Mouse (Mus musculus) c-Kit-positive CD71-negative TER-119-negative erythroid progenitor cells, embryonic 14.5 days (primary cell): ENCODE measurements around the gene Foxo6.

Experiments
- DNase-seq: peaks from one replicate; pipeline ENCODE4 v3.0.0-alpha.2; 2013; ENCODE audit warnings: low read depth

Foxo6 gene

DNA sequence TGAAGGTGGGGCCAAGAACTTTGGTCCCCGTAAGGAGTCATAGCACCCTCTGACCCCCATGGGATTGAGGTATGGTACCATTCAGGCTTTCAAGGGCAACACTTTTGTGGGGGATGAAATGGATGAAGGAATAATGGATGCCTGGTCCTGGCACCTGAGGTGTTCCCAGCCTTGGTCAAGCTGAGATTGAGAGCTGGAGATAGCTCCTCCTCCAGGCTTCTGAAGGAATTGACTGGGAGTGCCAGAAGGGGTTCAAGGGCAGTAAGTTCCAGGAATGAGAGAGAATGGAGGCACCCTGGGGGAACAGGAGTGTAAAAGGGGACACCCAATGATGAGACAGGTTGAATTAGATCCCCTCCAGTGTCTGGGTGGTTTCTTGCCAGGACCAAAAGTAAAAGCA is 3.0 kb downstream of the Foxo6 start:
- DNase-seq: no peak

- no peak for DNase-seq
Observed at GRCm38 (mm10) chr4:120283141-120283540, 4.0 kb downstream of the Foxo6 start.

GRCm38 (mm10) chr4:120282568-120283091 is 4.5 kb downstream of the Foxo6 start:
- DNase-seq: no peak

GRCm38 (mm10) chr4:120281011-120281410 is 6.1 kb downstream of the Foxo6 start:
- DNase-seq: no peak

DNA sequence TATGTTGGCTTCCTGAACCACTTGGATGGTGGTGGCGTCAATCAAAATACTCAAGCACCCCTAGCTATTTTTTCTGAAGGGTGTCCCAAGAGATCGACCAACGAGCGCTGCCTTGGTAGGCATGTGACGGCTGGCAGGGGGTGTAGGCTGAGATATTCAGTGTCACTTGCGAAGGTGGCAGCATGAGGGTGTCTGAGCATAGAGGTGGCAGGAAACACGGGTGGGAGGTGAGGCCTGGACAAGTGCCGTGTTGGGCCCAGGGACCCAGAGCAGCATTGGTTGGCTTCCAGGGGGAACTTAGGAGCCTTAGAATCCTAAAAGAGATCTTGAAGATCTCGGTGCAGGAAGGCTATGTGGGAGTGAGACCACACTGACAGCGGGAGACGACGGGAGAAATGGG is 6.7 kb downstream of the Foxo6 start:
- no peak for DNase-seq

DNA sequence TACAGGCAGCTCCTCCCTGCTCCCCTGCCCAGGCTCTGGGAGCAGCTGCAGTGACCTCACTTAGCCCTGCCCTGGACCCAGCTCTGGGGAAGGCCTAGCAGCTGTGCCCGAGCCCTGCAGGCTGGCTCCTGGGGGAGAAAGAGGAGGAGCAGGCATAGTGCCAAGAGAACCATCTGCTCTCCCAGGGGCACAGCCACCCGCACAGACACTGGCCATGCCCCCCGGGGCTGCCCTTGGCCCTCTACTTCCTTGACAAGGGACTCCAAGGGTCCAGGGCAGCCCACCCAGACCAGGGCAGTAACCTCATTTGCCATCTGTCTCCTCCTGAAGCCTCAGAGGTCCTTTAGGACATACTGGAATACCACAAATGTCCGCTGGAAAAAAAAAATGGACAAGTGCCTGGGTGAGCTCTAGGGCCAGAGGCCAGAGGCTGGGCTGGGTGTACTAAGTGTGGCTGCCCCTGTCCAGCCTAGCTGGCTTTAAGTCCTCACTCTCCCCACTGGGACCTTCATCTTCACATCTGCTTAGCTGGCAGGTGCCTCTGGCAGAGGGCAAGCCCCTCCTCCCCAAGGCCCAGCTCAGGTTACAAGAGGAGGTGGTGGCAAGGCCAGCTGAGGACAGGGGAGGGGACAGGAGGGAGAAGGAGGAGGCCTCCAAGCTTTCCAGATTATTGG is 9.8 kb downstream of the Foxo6 start:
- no peak for DNase-seq

GRCm38 (mm10) chr4:120275487-120275886 is 11.7 kb downstream of the Foxo6 start:
- no peak for DNase-seq

- no peak for DNase-seq
Observed at GRCm38 (mm10) chr4:120273594-120273993, 13.6 kb downstream of the Foxo6 start.

GRCm38 (mm10) chr4:120271886-120272580 is 15.1 kb downstream of the Foxo6 start:
- no peak for DNase-seq

DNA sequence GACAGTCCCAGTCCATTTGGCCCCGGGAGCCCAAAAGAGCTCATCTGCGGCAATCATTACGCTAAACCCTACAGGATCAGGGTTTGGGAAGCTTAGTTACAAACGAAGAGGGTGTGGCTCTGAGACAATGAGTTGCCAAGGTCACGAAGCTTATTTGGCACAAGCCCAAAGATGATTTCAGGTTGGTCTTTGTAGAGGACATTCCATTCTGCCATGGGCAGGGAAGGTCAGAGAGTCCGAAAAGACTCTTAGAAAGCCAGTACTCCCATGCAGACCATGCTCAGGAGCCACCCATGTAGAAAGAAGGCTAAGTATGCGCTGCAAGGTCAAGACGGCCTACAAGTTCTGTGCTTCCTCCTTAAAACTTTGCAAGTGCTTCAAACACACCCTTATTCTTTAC is 15.9 kb downstream of the Foxo6 start:
- no peak for DNase-seq

DNA sequence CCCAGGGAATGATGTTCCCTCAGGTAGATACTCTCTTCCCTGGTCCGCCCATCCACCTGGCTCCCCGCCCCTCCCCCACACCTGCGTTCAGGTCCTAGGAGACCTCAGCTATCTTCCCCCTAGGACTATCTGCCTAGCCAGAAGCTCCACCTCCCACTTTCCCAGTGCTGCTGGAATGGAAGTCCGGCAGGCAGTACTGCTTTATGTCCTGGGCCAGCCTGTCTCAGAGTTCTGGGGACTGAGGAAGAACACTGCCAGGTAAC is 16.3 kb downstream of the Foxo6 start:
- no peak for DNase-seq

DNA sequence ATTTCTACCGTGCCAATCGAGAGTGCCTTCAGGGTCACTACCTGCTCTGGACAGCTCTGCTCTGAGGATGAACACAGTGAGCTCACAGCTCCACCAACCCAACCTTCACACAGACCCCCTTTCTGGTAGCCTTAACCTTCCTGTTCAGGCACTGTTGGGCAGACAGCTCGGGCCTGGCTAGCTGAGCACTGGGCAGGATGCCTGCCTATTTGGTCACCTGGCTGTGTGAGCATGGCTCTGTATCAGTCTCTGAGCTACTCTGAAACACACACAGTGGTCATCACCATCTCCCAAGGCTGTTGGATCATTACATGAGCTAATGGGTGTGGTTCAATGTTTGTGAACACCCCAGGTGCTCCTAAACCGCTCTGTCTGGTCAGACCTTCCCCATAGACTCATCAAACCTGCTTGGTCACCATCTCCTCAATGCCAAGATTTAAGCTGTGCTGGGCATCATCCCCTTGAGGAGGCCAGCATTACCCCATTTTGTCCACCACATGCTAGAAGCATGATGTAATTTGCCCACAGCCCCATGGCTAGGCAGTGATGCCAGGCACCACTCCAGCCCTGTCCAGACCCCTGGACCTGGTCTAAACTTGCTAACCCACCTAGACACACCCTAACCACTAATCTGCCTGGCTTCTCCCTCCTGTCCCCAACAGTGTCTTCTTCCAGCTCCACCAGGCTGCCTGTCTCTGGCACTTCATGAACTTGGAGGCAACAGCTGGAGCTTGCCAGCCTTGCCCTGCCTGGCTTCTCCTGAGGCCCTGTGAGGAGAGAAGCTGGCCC is 16.8 kb downstream of the Foxo6 start:
- DNase-seq: no peak

DNA sequence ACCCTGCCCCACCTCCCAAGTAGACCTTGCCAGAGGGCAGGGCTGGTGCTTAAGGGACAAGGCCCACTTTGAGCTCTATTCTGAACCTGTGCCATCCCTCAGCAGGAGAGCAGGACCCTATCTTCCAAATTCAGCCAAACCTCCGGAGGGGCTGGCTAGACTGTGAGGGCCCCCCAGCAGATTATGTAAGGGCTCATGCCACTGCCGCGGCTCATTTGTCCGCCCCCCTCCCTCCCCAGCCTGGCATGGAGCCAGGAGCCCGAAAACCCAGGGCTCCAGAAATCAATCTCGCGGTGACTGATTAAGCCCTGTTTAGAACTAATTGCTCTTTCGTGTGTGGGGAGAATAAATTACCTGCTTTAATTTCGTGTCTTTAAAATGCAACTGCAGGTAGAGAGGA is 17.7 kb downstream of the Foxo6 start:
- DNase-seq: no peak

GRCm38 (mm10) chr4:120268214-120269061 is 18.7 kb downstream of the Foxo6 start:
- DNase-seq: no peak

GRCm38 (mm10) chr4:120267683-120268082 is 19.5 kb downstream of the Foxo6 start:
- DNase-seq: no peak

- DNase-seq: no peak
Observed at GRCm38 (mm10) chr4:120267136-120267535, 20.0 kb downstream of the Foxo6 start.

- DNase-seq: no peak
Observed at GRCm38 (mm10) chr4:120264105-120264504, 23.0 kb downstream of the Foxo6 start.

- DNase-seq: no peak
Observed at GRCm38 (mm10) chr4:120262726-120263125, 24.4 kb downstream of the Foxo6 start.

GRCm38 (mm10) chr4:120262206-120262605 is 24.9 kb downstream of the Foxo6 start:
- no peak for DNase-seq

- DNase-seq: no peak
Observed at GRCm38 (mm10) chr4:120259356-120260181, 27.6 kb downstream of the Foxo6 start.

GRCm38 (mm10) chr4:120248800-120249261 is 38.3 kb downstream of the Foxo6 start:
- DNase-seq: no peak
